Mouse (Mus musculus) gastrocnemius, adult 2 months (tissue): ENCODE results near the gene Uvrag. TPM values are rescaled to one million over a fixed set of nuclear protein-coding genes. Genes with fewer than 3 reads are reported as not detected.

Experiments
- DNase-seq: peaks from one replicate; pipeline ENCODE4 v3.0.0; 2022
- H3K27ac ChIP-seq: fragments of 200-600 bp; 2 replicates; pipeline ENCODE4 v1.8.1; 2022; ENCODE audit warnings: mild to moderate bottlenecking
- H3K4me3 ChIP-seq: fragments of 200-600 bp; 2 replicates; pipeline ENCODE4 v1.8.1; 2022; ENCODE audit warnings: mild to moderate bottlenecking, moderate library complexity
- CTCF ChIP-seq: fragments of 200-600 bp; IDR thresholded peaks from 2 replicates; pipeline ENCODE4 v1.8.1; 2022; ENCODE audit warnings: antibody characterized with exemption, mild to moderate bottlenecking, moderate library complexity
- intact Hi-C: fragments of 180-260 bp; cut with DNase I; formaldehyde crosslinking; loops from one replicate; pipeline ENCODE4 v1.15.1; 2025
- total RNA-seq, 2 experiments: library from RNA; stranded (reverse); gene quantifications; 2 replicates each; pipeline ENCODE4 v1.2.3; 2021

Gene Uvrag
- total RNA-seq, 2 experiments from 2014 or later, result 8.6 to 9.2 TPM

DNA sequence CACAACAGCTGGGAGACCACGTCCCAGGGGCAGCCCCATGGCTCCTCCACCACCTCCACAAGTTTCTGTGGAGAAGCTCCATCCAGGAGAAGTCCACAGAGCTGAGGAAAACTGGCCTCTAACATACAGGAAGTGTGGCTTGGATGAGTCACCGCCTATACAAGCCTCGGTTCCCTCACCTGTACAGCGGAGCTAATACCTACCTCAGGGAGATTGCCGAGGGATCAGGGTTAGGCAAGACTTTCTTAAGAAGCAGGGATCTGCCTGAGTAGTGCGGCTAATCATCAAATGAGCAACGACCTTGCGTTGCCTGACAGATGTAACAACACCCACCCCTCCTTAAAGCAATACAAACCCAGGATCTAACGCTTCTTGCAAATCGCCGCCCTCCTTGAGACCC lies 34.2 kb upstream of the Uvrag start:
- Histone ChIP-seq H3K27ac (no peak overlapping the region), H3K4me3 (no peak overlapping the region)
- intact Hi-C loops, result no loop called here
- DNase-seq, result no peak
- no peak for TF ChIP-seq CTCF

DNA sequence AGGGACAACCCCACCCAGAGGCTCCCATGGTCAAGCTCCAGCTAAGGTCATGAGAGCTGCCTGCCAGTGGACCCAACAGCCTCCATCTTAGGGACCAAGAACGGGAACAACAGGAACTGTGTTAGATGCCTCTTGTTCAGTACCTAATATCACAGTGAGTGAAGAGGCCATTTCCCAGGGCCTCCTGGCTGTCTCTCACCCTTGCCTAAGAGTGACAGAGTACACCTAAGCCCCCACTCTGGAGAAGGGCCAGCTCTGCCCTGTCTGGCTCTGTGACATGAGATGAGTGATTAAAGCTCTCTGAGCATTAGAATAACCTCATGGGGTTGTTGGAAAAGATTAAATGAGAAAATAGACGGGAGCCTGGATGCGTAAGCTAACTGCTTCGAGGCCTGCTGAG lies 33.1 kb upstream of the Uvrag start:
- intact Hi-C loops, result no loop called here
- H3K27ac ChIP-seq, result no peak overlapping the region
- TF ChIP-seq CTCF, result no peak
- no peak overlapping the region for H3K4me3 ChIP-seq
- no peak for DNase-seq

DNA sequence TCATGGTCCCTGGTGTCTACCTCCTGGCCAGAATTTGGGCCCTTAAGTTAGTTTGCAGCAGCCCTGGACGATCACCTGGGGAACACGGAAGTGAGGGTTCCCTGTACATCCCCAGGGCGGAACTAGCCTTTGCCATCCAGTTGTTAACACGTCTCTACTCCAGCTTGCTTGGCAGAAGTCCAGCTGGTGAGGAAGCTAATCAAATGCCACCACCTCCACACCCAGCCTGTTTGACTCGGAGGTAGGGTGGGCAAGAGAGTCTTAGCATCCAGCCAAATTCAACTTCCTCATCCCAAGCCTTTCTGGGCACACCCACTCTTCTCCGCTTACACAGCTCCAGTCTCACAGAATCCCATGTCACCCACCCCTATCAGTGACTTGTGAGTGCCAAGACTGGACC lies 32.0 kb upstream of the Uvrag start:
- intact Hi-C loops, result no loop called here
- Histone ChIP-seq H3K4me3 (no peak overlapping the region), H3K27ac (no peak overlapping the region)
- TF ChIP-seq CTCF, result no peak
- DNase-seq, result no peak

DNA sequence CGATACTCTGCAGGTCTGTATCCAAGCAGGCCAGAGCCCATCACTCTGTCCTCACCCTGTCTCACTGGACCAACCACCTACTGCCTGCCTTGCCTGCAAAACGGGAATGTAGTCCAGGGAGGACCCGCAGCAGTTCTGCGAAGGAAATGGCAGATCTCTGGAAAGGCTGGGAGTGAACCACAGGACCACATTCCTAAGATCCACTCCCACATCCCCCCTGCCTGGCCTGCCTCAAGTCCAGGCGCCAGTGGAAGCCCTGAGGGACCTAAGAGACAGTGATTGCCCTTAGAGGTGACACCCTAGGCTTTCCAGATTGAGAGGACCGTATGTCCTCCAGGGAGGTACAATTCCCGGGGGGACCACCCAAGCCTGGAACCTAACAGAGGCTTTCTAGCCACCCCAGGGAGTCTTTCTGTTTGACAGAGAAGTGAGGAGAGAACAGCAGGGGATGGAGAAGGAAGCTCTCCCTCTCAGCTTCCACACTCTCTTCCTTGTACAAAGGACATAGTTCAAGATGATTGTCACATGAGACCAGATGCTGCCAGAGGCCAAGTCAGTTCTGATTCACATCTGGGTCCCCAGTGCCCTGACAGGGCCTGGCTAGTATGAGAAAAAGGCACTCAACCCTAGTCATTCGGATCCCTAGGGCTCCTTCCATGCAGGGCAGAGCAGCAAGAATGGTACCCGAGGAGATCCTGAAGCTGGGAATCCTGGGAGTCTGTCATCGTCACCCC lies 31.0 kb upstream of the Uvrag start:
- TF ChIP-seq CTCF, result no peak
- no peak for DNase-seq
- intact Hi-C loops, result no loop called here
- Histone ChIP-seq H3K4me3 (no peak overlapping the region), H3K27ac (no peak overlapping the region)

DNA sequence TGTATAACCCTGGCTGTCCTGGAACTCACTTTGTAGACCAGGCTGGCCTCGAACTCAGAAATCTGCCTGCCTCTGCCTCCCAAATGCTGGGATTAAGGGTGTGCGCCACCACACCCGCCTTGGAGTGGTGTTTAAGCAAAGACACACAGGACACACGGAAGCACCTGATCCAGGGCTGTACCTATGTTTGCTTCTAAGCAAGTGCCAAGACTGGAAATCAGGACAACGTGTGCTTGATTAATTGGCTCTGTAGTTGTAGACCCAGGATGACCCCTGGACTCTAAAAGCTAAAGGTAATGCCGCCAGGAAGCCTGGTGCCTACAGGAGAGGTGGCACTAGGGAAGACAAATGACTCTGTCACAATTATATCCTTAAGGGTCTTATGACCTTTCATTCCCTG lies 29.6 kb upstream of the Uvrag start:
- Histone ChIP-seq H3K4me3 (no peak overlapping the region), H3K27ac (no peak overlapping the region)
- TF ChIP-seq CTCF, result no peak
- intact Hi-C loops, result no loop called here
- DNase-seq, result no peak

DNA sequence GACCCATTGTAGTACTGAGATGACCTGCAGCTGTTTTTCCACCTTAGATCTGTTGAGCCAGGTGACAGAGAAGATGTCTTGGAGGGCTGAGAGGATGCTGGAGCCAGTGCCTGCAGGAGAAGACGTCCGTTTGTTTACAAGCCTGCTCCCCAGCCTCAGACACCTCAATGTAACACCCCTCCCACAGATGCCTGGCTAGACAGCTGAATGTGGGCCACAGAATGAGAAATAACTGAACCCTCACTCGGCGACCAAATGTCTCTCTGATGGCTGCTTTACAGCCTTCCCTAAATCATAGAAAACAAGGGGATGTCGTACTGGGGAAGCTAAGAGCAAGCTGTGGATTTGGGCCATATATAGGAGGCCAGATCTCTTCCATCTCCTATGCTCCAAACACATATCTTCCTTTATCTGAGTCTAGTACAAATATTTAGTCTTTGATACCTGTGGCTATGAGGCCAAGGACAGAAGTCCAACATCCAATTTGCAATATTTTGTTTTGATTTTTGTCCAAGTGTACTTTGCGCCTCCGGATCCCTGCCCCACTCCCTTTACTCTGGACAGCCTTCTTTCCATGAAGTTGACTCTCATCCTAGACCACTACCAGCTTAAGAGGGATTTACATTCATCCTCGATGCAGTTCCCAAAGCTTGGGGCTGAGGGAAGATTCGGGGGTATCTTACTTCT lies 28.9 kb upstream of the Uvrag start:
- TF ChIP-seq CTCF, result no peak
- intact Hi-C loops, result no loop called here
- DNase-seq, result no peak
- Histone ChIP-seq H3K4me3 (no peak overlapping the region), H3K27ac (no peak overlapping the region)

DNA sequence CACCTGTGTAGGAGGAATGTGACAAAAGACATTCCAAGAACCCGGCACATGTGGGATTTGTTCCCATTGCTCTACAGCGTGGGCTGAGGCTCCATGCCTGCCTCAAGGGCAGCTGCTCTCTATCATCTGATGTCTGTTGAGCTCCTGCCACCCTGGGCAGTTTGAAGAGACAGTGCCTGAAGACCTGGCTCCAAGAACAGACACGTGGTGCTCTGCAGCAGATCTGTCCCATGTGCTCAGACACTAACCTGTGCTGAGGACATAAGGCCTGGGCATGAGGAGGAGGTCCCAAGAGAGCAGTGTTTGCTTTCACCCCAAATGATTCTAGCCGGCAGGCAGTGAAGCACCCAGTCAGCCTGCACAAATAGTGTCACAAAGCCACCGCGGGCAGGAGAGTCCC lies 27.8 kb upstream of the Uvrag start:
- TF ChIP-seq CTCF, result no peak
- Histone ChIP-seq H3K4me3 (no peak overlapping the region), H3K27ac (peak overlapping the region; percentile 64)
- DNase-seq, result peak; percentile 48
- intact Hi-C loops, result no loop called here

DNA sequence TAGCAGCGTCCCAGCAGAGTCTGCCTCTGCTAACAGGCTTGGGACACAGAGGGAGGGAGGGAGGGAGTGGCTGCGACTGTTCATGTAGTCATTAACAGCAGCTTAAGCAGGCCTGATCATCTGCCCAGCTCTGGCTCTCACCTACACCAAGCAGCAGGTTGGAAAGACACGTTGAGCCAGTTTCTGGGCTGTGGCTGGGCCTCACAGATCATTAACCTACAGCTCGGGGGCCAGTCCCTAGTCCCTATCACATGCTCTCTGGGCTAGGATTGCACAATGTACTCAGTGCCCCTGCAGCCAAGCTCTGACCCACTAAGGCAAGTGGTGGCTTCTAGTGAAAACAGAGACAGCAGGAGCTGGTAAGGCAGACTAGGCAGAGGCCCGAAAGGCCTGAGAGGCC lies 27.0 kb upstream of the Uvrag start:
- H3K4me3 ChIP-seq, result no peak overlapping the region
- intact Hi-C loops, result no loop called here
- no peak for TF ChIP-seq CTCF
- DNase-seq, result peak; percentile 81
- H3K27ac ChIP-seq, result peak overlapping the region; percentile 64

DNA sequence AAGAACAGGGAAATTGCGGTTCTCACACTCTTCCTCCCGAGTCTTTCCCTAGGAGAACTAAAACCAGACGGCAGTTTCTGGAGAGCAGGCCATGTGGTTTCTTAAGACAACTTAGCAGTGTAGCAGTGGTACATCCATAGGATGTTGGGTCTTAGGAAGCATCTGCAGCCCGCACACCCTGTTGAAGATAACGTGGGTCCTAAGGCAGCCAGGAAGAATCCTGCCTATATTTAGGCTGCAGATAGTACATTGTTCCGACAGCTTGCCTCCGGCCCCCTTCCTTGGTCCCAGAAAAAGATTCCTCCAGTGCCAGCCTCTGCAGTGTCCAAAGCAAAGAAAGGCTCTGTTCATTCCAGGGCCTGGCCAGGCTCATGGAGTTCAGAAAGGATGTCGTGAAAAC lies 25.2 kb upstream of the Uvrag start:
- Histone ChIP-seq H3K27ac (no peak overlapping the region), H3K4me3 (no peak overlapping the region)
- TF ChIP-seq CTCF, result no peak
- intact Hi-C loops, result no loop called here
- no peak for DNase-seq

DNA sequence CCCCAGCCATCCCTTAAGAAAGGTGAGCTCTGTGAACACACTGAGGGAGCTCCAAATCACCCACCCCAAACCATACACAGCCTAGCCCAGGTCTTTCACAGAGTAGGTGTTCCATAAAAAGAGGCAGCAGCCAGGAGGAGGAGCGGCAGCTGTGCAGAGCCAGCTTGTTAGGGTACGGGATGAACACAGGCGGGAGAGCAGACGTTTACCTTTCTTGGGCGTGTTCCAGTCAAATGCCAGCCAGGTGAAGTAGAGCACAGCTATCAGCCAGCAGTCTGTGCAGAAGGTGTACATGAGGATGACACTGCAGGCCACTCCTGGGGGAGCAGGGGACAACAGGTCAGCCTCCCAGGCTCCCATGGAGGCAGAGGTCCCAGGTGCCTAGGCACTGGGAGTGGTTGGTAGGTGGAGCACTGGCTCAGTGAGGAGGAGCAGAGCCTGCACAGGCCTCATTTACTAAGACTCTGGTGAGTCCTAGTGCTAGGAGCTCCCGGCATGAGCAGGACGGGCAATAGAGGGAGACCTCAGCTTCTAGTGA lies 24.0 kb upstream of the Uvrag start:
- intact Hi-C loops, result no loop called here
- TF ChIP-seq CTCF, result no peak

DNA sequence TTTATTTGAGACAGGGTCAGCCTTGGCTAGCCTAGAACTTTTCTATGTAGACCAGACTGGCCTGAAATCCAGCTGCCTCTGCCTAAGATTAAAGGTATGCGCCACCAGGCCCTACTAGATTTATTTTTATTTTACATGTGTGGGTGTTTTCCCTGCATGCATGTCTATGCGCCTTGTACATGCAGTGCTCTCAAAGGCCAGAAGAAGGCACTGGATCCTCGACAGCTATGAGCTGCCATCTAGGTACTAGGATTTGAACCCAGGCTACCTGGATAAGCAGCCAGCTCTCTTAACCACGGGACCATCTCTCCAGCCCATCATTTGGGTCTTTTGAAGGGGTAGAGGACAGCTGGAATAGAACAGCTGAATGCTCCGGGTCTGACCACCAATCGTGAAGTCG lies 21.5 kb upstream of the Uvrag start:
- intact Hi-C loops, result no loop called here
- Histone ChIP-seq H3K4me3 (no peak overlapping the region), H3K27ac (peak overlapping the region; percentile 66; the same call in 1 of the 2 replicates)
- DNase-seq, result no peak
- TF ChIP-seq CTCF, result no peak

More for the DNA sequence above, 24.0 kb upstream of the Uvrag start:
- no peak for DNase-seq
- Histone ChIP-seq H3K27ac (no peak overlapping the region), H3K4me3 (no peak overlapping the region)

DNA sequence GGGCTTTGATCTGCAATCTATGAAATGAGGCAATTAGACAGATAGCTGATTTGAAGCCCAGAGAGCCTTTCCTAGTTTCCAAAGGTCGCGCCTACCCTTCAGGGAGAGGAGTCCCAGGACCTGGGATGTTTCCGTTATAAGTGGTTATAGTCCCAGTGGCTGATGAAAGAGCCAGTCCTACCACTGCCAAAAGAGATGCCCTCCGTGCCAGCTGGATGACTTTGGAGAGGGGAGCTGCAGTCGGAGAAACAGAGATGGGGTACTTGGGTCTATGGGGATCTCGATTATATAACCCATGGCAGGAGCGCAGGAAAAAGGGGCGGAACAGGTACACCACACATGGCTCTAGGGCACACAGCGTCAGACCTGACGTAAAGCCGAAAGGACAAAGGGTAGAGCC lies 21.0 kb upstream of the Uvrag start:
- Histone ChIP-seq H3K27ac (peak overlapping the region; percentile 66), H3K4me3 (no peak overlapping the region)
- intact Hi-C loops, result no loop called here
- DNase-seq, result peak; percentile 22
- no peak for TF ChIP-seq CTCF

DNA sequence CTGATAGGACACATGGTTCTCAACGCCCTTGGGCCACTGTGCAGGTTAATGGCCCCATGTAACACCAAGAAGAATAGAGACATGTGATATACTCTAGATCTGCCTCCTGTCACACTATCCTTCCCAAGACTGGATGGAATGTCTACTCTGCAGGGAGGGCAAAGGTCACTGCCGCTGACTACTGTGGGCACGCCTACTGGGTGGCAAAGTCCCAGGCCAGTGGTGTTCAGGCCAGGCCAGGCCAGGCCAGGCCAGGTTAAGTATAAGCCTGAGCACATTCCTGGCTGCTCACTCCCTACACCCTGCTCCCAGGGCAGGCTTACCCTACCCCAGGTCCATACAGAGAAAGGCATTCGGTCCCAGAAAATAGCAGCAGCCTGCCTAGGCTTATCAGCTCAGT lies 20.6 kb upstream of the Uvrag start:
- no peak for TF ChIP-seq CTCF
- DNase-seq, result peak; percentile 81
- intact Hi-C loops, result no loop called here
- Histone ChIP-seq H3K4me3 (no peak overlapping the region), H3K27ac (peak overlapping the region; percentile 66)

DNA sequence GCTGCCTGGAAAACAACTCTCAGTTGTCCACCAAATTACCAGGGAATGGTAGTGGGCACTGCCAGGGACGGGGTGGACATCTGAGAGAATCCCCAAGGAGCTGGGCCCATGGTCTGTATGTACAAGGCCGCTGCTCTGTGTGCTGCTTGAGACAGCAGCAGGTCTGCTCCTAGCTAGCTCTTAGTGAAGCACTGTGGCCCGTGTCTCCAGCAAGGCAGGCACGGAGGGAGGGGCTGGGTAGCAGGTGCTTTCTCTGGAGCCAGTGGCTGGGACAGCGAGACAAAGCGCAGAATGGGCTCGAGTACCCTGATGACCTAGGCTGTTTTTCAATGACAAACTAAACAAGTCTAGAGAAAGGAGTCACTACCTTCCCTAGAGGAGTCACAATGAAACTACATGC lies 20.1 kb upstream of the Uvrag start:
- intact Hi-C loops, result no loop called here
- H3K4me3 ChIP-seq, result no peak overlapping the region
- TF ChIP-seq CTCF, result no peak
- DNase-seq, result no peak
- H3K27ac ChIP-seq, result peak overlapping the region; percentile 66
